Mouse (Mus musculus): ENCODE results near the gene Sh3d19. TPM values are rescaled to one million over a fixed set of nuclear protein-coding genes. Genes with fewer than 3 reads are reported as not detected.

The Sh3d19 gene
- 62.1 and 75.8 TPM in 2 replicates for polyA plus RNA-seq (2015; fragmentation: Nextera tagmentation; extraction: Ambion mirVana)

DNA sequence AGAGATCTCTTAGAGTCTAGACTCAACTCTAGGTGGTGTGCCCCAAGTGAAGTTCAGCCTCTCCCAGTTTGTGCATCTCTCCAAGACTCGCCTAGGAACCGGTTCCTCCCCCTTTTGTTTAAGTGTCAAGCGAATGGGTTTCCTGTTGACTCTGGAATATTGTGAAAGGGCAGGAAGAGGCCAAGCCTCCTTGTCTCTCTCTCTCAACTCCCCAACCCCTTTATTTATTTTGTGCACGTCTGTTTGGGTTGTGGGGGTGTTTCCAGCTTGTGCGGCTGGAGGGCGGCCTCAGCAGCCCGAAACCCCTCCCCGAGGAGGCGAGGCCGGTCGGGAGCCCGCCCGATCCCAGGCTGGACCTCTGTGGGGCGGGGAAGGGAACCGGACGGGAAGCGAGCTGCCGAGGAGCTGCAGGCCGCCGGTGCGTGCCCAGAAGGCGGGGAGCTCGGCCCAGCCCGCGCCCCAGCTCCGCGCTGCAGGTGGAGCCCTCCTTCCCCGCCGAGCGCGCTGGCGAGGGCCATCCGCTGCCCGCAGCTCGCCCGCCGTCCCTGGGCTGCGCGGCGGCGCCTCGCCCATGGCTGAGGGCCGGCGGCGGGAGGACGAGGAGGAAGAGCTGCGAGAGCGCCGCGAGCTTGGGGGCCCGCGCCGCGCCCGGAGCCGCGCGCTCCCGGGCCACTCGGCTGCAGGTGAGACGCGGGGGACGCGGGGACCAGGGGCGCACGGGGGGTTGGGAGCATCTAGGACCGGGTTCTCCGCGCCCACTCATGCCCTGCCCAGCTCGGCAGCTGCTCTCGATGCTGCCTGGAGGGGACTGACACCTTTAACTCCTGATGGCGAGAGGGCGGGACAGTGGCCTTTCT, at the start of gene Sh3d19:
Gene Sh3d19, plus strand, starts transcription at position 368 of the 857 bp plus-strand sequence.

DNA sequence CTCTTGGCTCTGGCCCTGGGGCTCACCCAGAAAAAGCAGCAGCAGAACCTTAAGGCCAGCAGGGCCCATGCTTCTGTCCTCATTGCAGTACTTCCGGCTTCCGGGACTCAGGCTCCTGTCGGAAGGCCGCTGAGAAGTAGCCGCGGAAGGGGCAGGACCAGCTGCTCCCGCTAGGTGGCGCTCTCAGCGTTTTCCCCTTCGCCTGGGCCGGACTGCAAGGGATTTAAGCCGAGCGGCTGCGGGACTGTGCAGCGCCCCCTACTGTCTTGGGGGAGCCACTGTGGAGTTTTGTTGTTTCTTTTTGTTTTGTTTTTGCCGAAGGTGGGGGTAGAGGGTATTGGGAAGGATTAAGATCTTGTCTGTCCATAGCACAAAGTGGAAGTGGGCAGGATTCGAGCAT, 31.5 kb downstream of the Sh3d19 start, which contains the start of gene Prss48:
Gene Prss48, minus strand, starts transcription at position 69 of the 400 bp plus-strand sequence.

DNA sequence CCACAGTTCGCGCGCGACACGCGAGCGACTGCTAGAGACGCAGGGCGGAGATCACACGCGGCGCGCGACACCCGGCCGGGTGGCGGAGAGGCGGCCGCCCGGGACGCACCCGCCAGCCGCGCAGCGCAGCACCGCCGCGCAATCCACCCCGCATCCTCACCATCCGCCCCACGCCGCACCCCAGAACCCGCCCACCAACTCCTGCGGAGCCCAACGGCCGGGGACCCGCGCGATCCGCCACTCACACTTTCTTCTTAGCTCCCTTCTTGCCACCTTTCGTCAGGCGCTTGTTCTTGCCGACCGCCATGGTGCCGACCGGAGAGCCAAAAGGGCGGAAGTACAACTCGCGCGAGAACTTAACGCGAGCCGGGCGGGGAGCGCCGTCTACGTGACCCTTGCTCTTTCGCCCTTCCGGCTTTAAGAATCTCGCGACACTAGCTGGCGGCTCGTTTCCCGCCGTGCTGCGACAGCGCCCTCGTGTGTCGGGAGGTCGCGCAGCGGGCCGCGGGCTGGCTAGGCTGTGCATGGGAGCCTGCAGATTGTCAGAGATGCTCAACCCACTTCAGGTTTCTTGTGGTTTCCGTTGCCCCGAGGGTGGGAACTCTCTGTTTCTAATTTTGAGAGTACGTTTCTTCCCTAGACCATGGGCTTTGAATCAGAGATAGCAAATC, 171.5 kb downstream of the Sh3d19 start, which contains the start of gene Rps3a1:
Gene Rps3a1, minus strand, starts transcription at position 440 of the 671 bp plus-strand sequence.

Other genes starting within 250 kb of the Sh3d19 start
- gene Fam160a1, start 153.8 kb upstream of the Sh3d19 start, polyA plus RNA-seq (2015; fragmentation: Nextera tagmentation; extraction: Ambion mirVana) = 1.7 and 2.4 TPM in 2 replicates
- 1.1 and 1.3 TPM in 2 replicates for gene Glt28d2, start 83.6 kb upstream of the Sh3d19 start, polyA plus RNA-seq (2015; fragmentation: Nextera tagmentation; extraction: Ambion mirVana)
- gene Gm37240, start 83.6 kb upstream of the Sh3d19 start, polyA plus RNA-seq (2015; fragmentation: Nextera tagmentation; extraction: Ambion mirVana) = 3.6 and 3.8 TPM in 2 replicates
- not detected in 2 replicates for gene Prss48, start 31.4 kb downstream of the Sh3d19 start, polyA plus RNA-seq (2015; fragmentation: Nextera tagmentation; extraction: Ambion mirVana)
- 1,167 and 1,218 TPM in 2 replicates for gene Rps3a1, start 171.6 kb downstream of the Sh3d19 start, polyA plus RNA-seq (2015; fragmentation: Nextera tagmentation; extraction: Ambion mirVana)